Mouse (Mus musculus): ENCODE measurements at regions not wholly inside any gene's neighbourhood (a gene's known extent, or its start where the extent isn't known, plus 50 kb on each side); places are given as distances from the start of the nearest gene placed in this dataset.

GRCm38 (mm10) chr2:142964340-142964739 is 63.0 kb upstream of the Kif16b start:
- DNase-seq (ENCODE audit: low read depth, low spot score), result no peak

GRCm38 (mm10) chr2:142967250-142967649 is 65.9 kb upstream of the Kif16b start:
- DNase-seq (ENCODE audit: low read depth, low spot score), result peak; percentile 67

- DNase-seq (ENCODE audit: low read depth, low spot score), result no peak
Measured at GRCm38 (mm10) chr2:142980771-142981170, 79.4 kb upstream of the Kif16b start.

- DNase-seq (ENCODE audit: low read depth, low spot score), result no peak
Measured at GRCm38 (mm10) chr2:142988691-142989090, 74.1 kb upstream of the Snrpb2 start.

- no peak for DNase-seq (ENCODE audit: low read depth, low spot score)
Measured at GRCm38 (mm10) chr2:142996088-142996487, 66.8 kb upstream of the Snrpb2 start.

- DNase-seq (ENCODE audit: low read depth, low spot score), result no peak
Measured at GRCm38 (mm10) chr2:143002874-143003273, 60.0 kb upstream of the Snrpb2 start.

- DNase-seq (ENCODE audit: low read depth, low spot score), result no peak
Measured at GRCm38 (mm10) chr2:143003341-143003740, 59.5 kb upstream of the Snrpb2 start.

GRCm38 (mm10) chr2:143011380-143011779 is 51.5 kb upstream of the Snrpb2 start:
- no peak for DNase-seq (ENCODE audit: low read depth, low spot score)

Data from telencephalon, adult 2 months (tissue).